Mouse (Mus musculus): ENCODE data around the gene Zfp791. TPM values are rescaled to one million over a fixed set of nuclear protein-coding genes. Genes with fewer than 3 reads are reported as not detected.
A peak's percentile ranks its signal among the peaks of the same experiment; 100 is the strongest.

Gene Zfp791
- polyA plus RNA-seq, 2 experiments, result 0.77 to 2.4 TPM

DNA sequence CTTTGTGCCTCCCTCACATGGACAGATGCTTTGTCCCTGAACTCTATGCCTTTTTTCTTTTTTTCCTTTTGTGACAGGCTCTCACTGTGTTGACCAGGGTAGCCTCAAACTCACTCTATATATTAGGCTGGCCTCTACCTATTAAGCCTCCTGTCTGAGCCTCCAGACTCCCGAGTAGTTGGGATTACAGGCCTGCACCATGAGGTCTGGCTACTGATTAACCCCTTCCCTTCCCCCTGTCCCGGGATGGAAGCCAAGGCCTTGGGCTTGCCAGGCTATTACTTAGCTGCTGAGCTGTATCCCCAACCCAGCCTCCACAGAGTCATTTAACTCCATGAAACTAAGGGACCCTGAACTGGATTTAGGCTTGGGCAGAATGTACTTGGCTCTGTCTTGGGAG is 57.7 kb downstream of the Zfp791 start:
- TF ChIP-seq POLR2A (IDR thresholded peaks at IDR 0.05; ENCODE audit: borderline replicate concordance, extremely low read depth, insufficient read depth, insufficient read length), result no peak
- no peak overlapping the region for H3K9ac ChIP-seq (ENCODE audit: low read depth, low read length, severe bottlenecking)
- H3K4me1 ChIP-seq (ENCODE audit: control insufficient read depth, insufficient read depth, low read length), result no peaks in the 10 kb centered on the region
- no peak overlapping the region for H3K4me3 ChIP-seq (replicated peaks; ENCODE audit: low read length)
- H3K36me3 ChIP-seq (ENCODE audit: control insufficient read depth, insufficient read depth, low read length), result peaks cover 27% of the 10 kb centered on the region
- DNase-seq (ENCODE audit: low spot score) (no peak), ATAC-seq (ENCODE audit: low FRiP score, low read depth) (no peak)
- no peak overlapping the region for H3K4me2 ChIP-seq (replicated peaks; ENCODE audit: low read depth, low read length, severe bottlenecking)
- H3K9me3 ChIP-seq (ENCODE audit: control insufficient read depth, low read length), result no peaks in the 10 kb centered on the region
- H3K27ac ChIP-seq (replicated peaks; ENCODE audit: low read depth, low read length), result no peak overlapping the region
- H3K27me3 ChIP-seq (ENCODE audit: control insufficient read depth, insufficient read depth, low read length), result no peaks in the 10 kb centered on the region
- 33% methylated on average over 2 of the region's 2 CpGs for WGBS

DNA sequence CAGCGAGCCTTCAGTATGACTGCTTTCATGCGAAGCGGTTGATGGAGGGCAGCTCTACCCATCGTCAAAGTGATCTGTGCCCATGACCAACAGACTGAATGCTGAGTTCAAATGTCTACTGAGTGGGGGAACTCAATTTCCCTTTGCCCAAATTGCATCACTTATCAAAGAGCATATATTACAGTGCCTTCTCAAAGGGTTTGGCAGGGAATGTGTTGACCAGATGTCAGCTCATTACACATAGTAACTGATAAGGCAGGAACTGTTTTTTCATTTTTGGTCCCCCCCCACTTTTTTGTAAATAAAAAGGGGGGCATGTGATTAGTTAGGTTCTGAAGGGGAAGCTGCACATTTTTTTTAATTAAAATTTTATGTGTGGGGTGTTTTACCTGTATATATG is 60.3 kb downstream of the Zfp791 start:
- Histone ChIP-seq H3K4me2 (replicated peaks; ENCODE audit: low read depth, low read length, severe bottlenecking) (no peak overlapping the region), H3K4me1 (ENCODE audit: control insufficient read depth, insufficient read depth, low read length) (no peaks in the 10 kb centered on the region), H3K9me3 (ENCODE audit: control insufficient read depth, low read length) (no peaks in the 10 kb centered on the region), H3K36me3 (ENCODE audit: control insufficient read depth, insufficient read depth, low read length) (peaks cover 19% of the 10 kb centered on the region), H3K27ac (replicated peaks; ENCODE audit: low read depth, low read length) (no peak overlapping the region), H3K27me3 (ENCODE audit: control insufficient read depth, insufficient read depth, low read length) (no peaks in the 10 kb centered on the region), H3K9ac (ENCODE audit: low read depth, low read length, severe bottlenecking) (no peak overlapping the region), H3K4me3 (replicated peaks; ENCODE audit: low read length) (no peak overlapping the region)
- 94% methylated on average over 4 of the region's 4 CpGs for WGBS
- no peak for ATAC-seq (ENCODE audit: low FRiP score, low read depth)
- TF ChIP-seq POLR2A (IDR thresholded peaks at IDR 0.05; ENCODE audit: borderline replicate concordance, extremely low read depth, insufficient read depth, insufficient read length), result no peak
- no peak for DNase-seq (ENCODE audit: low spot score)

- no peaks in the 10 kb centered on the region for H3K9me3 ChIP-seq (ENCODE audit: control insufficient read depth, low read length)
- H3K27me3 ChIP-seq (ENCODE audit: control insufficient read depth, insufficient read depth, low read length), result no peaks in the 10 kb centered on the region
- H3K4me2 ChIP-seq (replicated peaks; ENCODE audit: low read depth, low read length, severe bottlenecking), result peak within 1 kb of the TSS; percentile 67
- no peak for TF ChIP-seq POLR2A (IDR thresholded peaks at IDR 0.05; ENCODE audit: borderline replicate concordance, extremely low read depth, insufficient read depth, insufficient read length)
- peaks cover 26% of the 10 kb centered on the region for H3K36me3 ChIP-seq (ENCODE audit: control insufficient read depth, insufficient read depth, low read length)
- H3K4me3 ChIP-seq (replicated peaks; ENCODE audit: low read length), result peak within 1 kb of the TSS; percentile 73
- WGBS, result under 1% methylated on average over 52 of the region's 53 CpGs
- peak within 1 kb of the TSS; percentile 64 for H3K9ac ChIP-seq (ENCODE audit: low read depth, low read length, severe bottlenecking)
- no peak within 1 kb of the TSS for H3K27ac ChIP-seq (replicated peaks; ENCODE audit: low read depth, low read length)
- ATAC-seq (ENCODE audit: low FRiP score, low read depth) (peak; percentile 90), DNase-seq (ENCODE audit: low spot score) (peak; percentile 96)
- no peaks in the 10 kb centered on the region for H3K4me1 ChIP-seq (ENCODE audit: control insufficient read depth, insufficient read depth, low read length)
Observed at GRCm38 (mm10) chr8:85059879-85060616, 62.8 kb downstream of the Zfp791 start, which contains the start of gene Fbxw9. TSS of gene Fbxw9 (plus strand) at chr8:85060055.

Small RNAs within 50 kb of the gene (microRNA-seq; reads per million reads assigned to microRNA genes)
- gene Gm23388 (0.69 reads per million), gene Mir7070 (1.1 reads per million)

Other genes starting within 250 kb of the Zfp791 start
- gene Gcdh, start 229.2 kb downstream of the Zfp791 start, polyA plus RNA-seq (2012; rRNA removed), result 45.8 and 58.9 TPM in 2 replicates
- gene Gcdh, start 229.2 kb downstream of the Zfp791 start, polyA plus RNA-seq (2014; fragmentation: Nextera tagmentation; extraction: Ambion mirVana), result 29.8 and 34.5 TPM in 2 replicates
- 2.5 and 3.0 TPM in 2 replicates for gene Klf1, start 221.2 kb downstream of the Zfp791 start, polyA plus RNA-seq (2012; rRNA removed)
- gene Klf1, start 221.2 kb downstream of the Zfp791 start, polyA plus RNA-seq (2014; fragmentation: Nextera tagmentation; extraction: Ambion mirVana), result 1.4 and 2.0 TPM in 2 replicates
- gene Dnase2a, start 214.5 kb downstream of the Zfp791 start, polyA plus RNA-seq (2012; rRNA removed), result 18.5 and 20.5 TPM in 2 replicates
- 13.8 and 15.4 TPM in 2 replicates for gene Dnase2a, start 214.5 kb downstream of the Zfp791 start, polyA plus RNA-seq (2014; fragmentation: Nextera tagmentation; extraction: Ambion mirVana)
- 0.36 and 0.50 TPM in 2 replicates for gene Mast1, start 185.7 kb downstream of the Zfp791 start, polyA plus RNA-seq (2012; rRNA removed)
- gene Mast1, start 185.7 kb downstream of the Zfp791 start, polyA plus RNA-seq (2014; fragmentation: Nextera tagmentation; extraction: Ambion mirVana), result 0.15 and 0.32 TPM in 2 replicates
- gene Rtbdn, start 176.1 kb downstream of the Zfp791 start, polyA plus RNA-seq (2012; rRNA removed), result not detected in 2 replicates
- not detected in 2 replicates for gene Rtbdn, start 176.1 kb downstream of the Zfp791 start, polyA plus RNA-seq (2014; fragmentation: Nextera tagmentation; extraction: Ambion mirVana)
- 2.0 TPM in 1 of 2 replicates, not detected in the other for gene Gm49661, start 153.7 kb downstream of the Zfp791 start, polyA plus RNA-seq (2012; rRNA removed)
- gene Gm49661, start 153.7 kb downstream of the Zfp791 start, polyA plus RNA-seq (2014; fragmentation: Nextera tagmentation; extraction: Ambion mirVana), result not detected in 2 replicates
- gene Prdx2, start 153.5 kb downstream of the Zfp791 start, polyA plus RNA-seq (2012; rRNA removed), result 387 and 405 TPM in 2 replicates
- gene Prdx2, start 153.5 kb downstream of the Zfp791 start, polyA plus RNA-seq (2014; fragmentation: Nextera tagmentation; extraction: Ambion mirVana), result 839 and 877 TPM in 2 replicates
- 58.6 and 60.8 TPM in 2 replicates for gene Rnaseh2a, start 153.3 kb downstream of the Zfp791 start, polyA plus RNA-seq (2012; rRNA removed)
- 87.6 and 90.8 TPM in 2 replicates for gene Rnaseh2a, start 153.3 kb downstream of the Zfp791 start, polyA plus RNA-seq (2014; fragmentation: Nextera tagmentation; extraction: Ambion mirVana)
- gene Junb, start 144.4 kb downstream of the Zfp791 start, polyA plus RNA-seq (2012; rRNA removed), result 11.3 and 16.4 TPM in 2 replicates
- gene Junb, start 144.4 kb downstream of the Zfp791 start, polyA plus RNA-seq (2014; fragmentation: Nextera tagmentation; extraction: Ambion mirVana), result 16.9 and 18.0 TPM in 2 replicates
- gene Hook2, start 132.5 kb downstream of the Zfp791 start, polyA plus RNA-seq (2012; rRNA removed), result 15.1 and 17.7 TPM in 2 replicates
- gene Hook2, start 132.5 kb downstream of the Zfp791 start, polyA plus RNA-seq (2014; fragmentation: Nextera tagmentation; extraction: Ambion mirVana), result 17.4 and 18.1 TPM in 2 replicates
- gene Best2, start 108.6 kb downstream of the Zfp791 start, polyA plus RNA-seq (2012; rRNA removed), result 0.08 and 0.15 TPM in 2 replicates
- not detected in 2 replicates for gene Best2, start 108.6 kb downstream of the Zfp791 start, polyA plus RNA-seq (2014; fragmentation: Nextera tagmentation; extraction: Ambion mirVana)
- 173 and 207 TPM in 2 replicates for gene Asna1, start 97.8 kb downstream of the Zfp791 start, polyA plus RNA-seq (2012; rRNA removed)
- gene Asna1, start 97.8 kb downstream of the Zfp791 start, polyA plus RNA-seq (2014; fragmentation: Nextera tagmentation; extraction: Ambion mirVana), result 95.0 and 98.0 TPM in 2 replicates
- gene Trir, start 96.3 kb downstream of the Zfp791 start, polyA plus RNA-seq (2012; rRNA removed), result 163 and 168 TPM in 2 replicates
- 135 and 156 TPM in 2 replicates for gene Trir, start 96.3 kb downstream of the Zfp791 start, polyA plus RNA-seq (2014; fragmentation: Nextera tagmentation; extraction: Ambion mirVana)
- gene Tnpo2, start 86.2 kb downstream of the Zfp791 start, polyA plus RNA-seq (2012; rRNA removed), result 89.9 and 112 TPM in 2 replicates
- gene Tnpo2, start 86.2 kb downstream of the Zfp791 start, polyA plus RNA-seq (2014; fragmentation: Nextera tagmentation; extraction: Ambion mirVana), result 16.9 and 18.0 TPM in 2 replicates
- gene Fbxw9, start 63.0 kb downstream of the Zfp791 start, polyA plus RNA-seq (2012; rRNA removed), result 51.0 and 73.3 TPM in 2 replicates
- 28.6 and 30.5 TPM in 2 replicates for gene Fbxw9, start 63.0 kb downstream of the Zfp791 start, polyA plus RNA-seq (2014; fragmentation: Nextera tagmentation; extraction: Ambion mirVana)
- 0.99 TPM in 1 of 2 replicates, not detected in the other for gene Gm5741, start 55.1 kb downstream of the Zfp791 start, polyA plus RNA-seq (2012; rRNA removed)
- 0.74 and 1.6 TPM in 2 replicates for gene Gm5741, start 55.1 kb downstream of the Zfp791 start, polyA plus RNA-seq (2014; fragmentation: Nextera tagmentation; extraction: Ambion mirVana)
- 44.9 and 46.9 TPM in 2 replicates for gene Dhps, start 51.3 kb downstream of the Zfp791 start, polyA plus RNA-seq (2012; rRNA removed)
- 46.1 and 47.7 TPM in 2 replicates for gene Dhps, start 51.3 kb downstream of the Zfp791 start, polyA plus RNA-seq (2014; fragmentation: Nextera tagmentation; extraction: Ambion mirVana)
- 87.2 and 112 TPM in 2 replicates for gene Wdr83os, start 42.4 kb downstream of the Zfp791 start, polyA plus RNA-seq (2012; rRNA removed)
- 138 and 139 TPM in 2 replicates for gene Wdr83os, start 42.4 kb downstream of the Zfp791 start, polyA plus RNA-seq (2014; fragmentation: Nextera tagmentation; extraction: Ambion mirVana)
- 53.2 and 58.4 TPM in 2 replicates for gene Wdr83, start 41.8 kb downstream of the Zfp791 start, polyA plus RNA-seq (2012; rRNA removed)
- gene Wdr83, start 41.8 kb downstream of the Zfp791 start, polyA plus RNA-seq (2014; fragmentation: Nextera tagmentation; extraction: Ambion mirVana), result 36.8 and 38.4 TPM in 2 replicates
- gene Man2b1, start 39.8 kb downstream of the Zfp791 start, polyA plus RNA-seq (2012; rRNA removed), result 46.7 and 54.1 TPM in 2 replicates
- gene Man2b1, start 39.8 kb downstream of the Zfp791 start, polyA plus RNA-seq (2014; fragmentation: Nextera tagmentation; extraction: Ambion mirVana), result 32.9 and 34.2 TPM in 2 replicates
- gene Cks1brt, start 28.8 kb upstream of the Zfp791 start, polyA plus RNA-seq (2012; rRNA removed), result not detected in 2 replicates
- not detected in 2 replicates for gene Cks1brt, start 28.8 kb upstream of the Zfp791 start, polyA plus RNA-seq (2014; fragmentation: Nextera tagmentation; extraction: Ambion mirVana)
- not detected in 2 replicates for gene Olfr371, start 102.9 kb upstream of the Zfp791 start, polyA plus RNA-seq (2012; rRNA removed)
- not detected in 2 replicates for gene Olfr371, start 102.9 kb upstream of the Zfp791 start, polyA plus RNA-seq (2014; fragmentation: Nextera tagmentation; extraction: Ambion mirVana)
- 77.6 and 99.3 TPM in 2 replicates for gene Orc6, start 176.5 kb upstream of the Zfp791 start, polyA plus RNA-seq (2012; rRNA removed)
- gene Orc6, start 176.5 kb upstream of the Zfp791 start, polyA plus RNA-seq (2014; fragmentation: Nextera tagmentation; extraction: Ambion mirVana), result 95.2 and 99.2 TPM in 2 replicates
- 52.5 and 61.9 TPM in 2 replicates for gene Vps35, start 176.7 kb upstream of the Zfp791 start, polyA plus RNA-seq (2012; rRNA removed)
- gene Vps35, start 176.7 kb upstream of the Zfp791 start, polyA plus RNA-seq (2014; fragmentation: Nextera tagmentation; extraction: Ambion mirVana), result 123 and 125 TPM in 2 replicates

Measured in limb, embryonic 14.5 days (tissue).